Mouse (Mus musculus) kidney, adult 8-10 months (tissue): ENCODE data around the gene Aplp2.

ENCODE experiments used
- DNase-seq, 2 experiments: peaks; one replicate each; pipeline ENCODE4 v3.0.0; 2022

Gene Aplp2

DNA sequence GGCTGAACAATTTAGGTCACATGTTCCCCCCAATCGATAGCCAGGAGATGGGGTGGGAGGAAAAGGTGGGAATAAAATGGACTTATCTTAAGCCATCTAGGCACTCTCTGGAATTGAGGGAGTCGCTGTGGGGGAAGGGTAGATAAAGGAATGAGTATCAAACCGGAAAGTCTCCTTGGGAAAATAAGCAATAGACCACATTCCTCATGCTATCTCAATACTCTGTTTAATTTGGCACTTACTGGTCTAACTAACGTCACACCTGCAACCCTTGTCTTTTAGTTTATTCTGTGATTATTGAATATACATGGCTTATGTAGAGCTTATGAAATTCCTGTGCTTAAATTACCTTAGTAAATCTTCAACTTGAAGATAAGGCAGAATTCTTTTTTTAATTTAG is 11.9 kb upstream of the Aplp2 start:
- no peak for DNase-seq

- DNase-seq, result no peak
These were observed 9.6 kb upstream of the Aplp2 start for GRCm38 (mm10) chr9:31221170-31221569.

GRCm38 (mm10) chr9:31217631-31218380 is 6.2 kb upstream of the Aplp2 start:
- peak in 1 of 2 experiments; percentile 17 for DNase-seq

- peak in 1 of 2 experiments; percentile 14 for DNase-seq
These were observed 939 bp upstream of the Aplp2 start for GRCm38 (mm10) chr9:31212500-31213008.

GRCm38 (mm10) chr9:31210749-31211689 is 596 bp downstream of the Aplp2 start:
- peak; percentile 54 to 56 for DNase-seq

DNA sequence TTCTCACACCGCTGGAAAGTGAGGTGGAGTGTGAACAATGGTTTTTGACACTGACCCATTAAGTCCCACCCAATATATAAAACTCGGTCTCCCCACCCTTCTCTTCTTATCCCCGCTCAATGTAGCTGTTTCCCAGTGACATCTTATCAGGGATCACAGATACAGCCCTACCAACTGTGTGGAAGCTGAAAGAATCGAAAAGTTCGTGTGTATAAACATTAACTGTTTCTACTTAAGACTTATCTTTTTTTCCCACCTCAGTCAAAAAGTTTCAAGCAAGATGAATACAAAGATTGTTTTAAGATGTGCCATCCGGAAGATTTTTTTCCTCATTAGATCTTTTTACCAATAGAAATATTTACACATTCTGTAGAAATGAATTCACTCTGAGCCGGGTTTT is 1.5 kb downstream of the Aplp2 start:
- no peak for DNase-seq

GRCm38 (mm10) chr9:31209502-31209901 is 2.1 kb downstream of the Aplp2 start:
- no peak for DNase-seq

- DNase-seq, result no peak
These were observed 3.9 kb downstream of the Aplp2 start for GRCm38 (mm10) chr9:31207732-31208131.

GRCm38 (mm10) chr9:31204722-31205121 is 6.9 kb downstream of the Aplp2 start:
- DNase-seq, result peak in 1 of 2 experiments; percentile 24

DNA sequence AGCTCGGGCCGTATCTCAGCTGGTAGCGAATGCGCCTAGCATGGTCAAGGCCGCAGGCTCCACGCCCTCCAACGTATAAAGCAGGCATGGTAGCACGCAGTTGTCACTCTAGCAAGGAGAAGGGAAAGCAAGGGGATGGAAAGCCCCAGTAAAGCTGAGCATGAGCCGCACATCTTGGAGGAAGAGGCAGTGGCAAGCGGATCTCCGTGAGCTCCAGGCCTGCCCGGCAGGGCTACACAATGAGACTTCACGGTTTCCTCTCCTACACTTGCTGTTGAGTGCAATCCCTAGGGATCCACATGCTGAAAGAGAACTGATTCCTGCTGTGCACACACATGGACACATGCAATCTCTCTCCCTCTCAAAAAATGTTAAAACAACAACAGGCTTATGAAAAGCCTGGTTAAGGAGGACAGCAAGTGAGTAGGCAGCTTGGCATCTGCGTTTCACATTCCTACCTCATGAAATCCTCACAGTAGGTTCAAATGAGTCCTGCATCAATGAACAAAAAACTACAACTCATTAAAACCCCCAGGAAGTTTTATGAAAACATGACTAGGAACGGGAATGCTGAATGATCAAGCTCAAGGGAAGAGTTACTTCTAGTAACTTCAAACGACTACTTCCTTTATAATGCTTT is 7.9 kb downstream of the Aplp2 start:
- DNase-seq, result no peak

DNA sequence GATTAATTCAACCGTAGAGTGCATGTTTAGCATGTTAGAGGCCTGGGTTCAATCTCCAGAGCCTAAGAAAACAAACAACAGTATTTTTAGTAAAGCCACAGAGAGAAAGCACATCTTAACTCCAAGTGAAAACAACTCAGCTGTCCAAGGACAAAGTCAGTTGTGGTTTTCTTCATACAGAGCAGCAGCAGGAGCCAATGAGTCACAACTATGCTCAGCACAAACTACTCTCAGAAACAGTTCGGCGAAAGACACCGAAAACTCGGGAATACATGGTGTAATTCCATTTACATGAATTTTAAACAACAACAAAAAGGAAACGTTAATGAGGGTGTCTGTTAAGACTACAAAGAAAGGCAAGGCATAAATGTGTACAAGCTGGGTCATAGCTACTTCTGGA is 8.5 kb downstream of the Aplp2 start:
- DNase-seq, result no peak

DNA sequence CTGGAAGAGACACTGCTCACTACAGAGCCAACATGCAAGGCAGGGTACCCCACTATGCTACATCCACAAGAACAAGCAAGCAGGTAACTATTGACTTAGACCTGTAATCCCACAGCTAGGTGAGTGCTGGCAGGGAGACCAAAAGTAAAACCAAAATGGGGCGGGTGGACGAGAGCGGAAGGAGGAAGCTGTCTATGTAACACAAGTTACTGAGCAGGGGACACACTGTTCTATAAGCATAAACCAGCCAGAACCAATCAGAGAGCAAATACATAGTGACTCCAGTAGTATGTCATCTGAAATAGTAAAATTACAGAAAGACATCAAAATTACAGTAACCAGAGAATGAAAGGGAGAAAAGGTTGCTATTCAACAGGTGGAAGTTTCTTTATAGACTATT is 13.0 kb downstream of the Aplp2 start:
- no peak for DNase-seq

- no peak for DNase-seq
These were observed 13.8 kb downstream of the Aplp2 start for GRCm38 (mm10) chr9:31197782-31198181.

DNA sequence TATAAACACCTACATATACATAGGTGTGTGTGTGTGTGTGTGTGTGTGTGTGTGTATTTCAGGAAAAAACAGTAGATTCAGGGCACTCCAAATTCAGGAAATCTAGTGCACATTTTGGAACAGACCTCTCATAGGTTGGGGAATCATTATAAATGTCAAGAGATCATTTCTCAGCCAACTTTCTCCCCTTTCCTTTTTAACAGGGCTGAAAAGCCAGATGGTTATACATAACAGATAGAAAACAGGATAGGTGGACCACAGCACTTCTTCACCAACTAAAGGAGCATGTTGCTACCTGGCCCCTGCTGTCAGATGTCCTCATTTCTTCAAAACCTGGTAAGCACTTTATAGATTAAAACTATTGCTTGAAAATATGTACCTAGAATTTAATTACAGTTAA is 14.9 kb downstream of the Aplp2 start:
- DNase-seq, result no peak

DNA sequence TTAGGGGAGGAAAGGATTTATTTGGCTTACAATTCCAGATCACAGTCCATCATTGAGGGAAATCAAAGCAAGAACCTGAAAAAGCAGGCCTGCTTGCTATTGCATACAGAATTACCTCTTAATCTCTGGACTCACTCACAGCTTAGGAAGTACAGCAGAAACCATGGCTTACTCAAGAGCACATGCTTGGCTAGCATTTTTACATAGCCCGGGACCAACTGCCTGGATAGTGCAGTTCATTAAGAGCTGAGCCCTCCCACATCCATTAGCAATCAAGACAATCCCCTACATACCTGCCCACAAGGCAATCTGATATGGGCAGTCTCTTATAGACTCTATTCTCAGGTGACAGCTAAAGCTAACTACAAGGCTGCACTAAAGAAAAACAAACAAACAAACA is 16.0 kb downstream of the Aplp2 start:
- DNase-seq, result no peak

DNA sequence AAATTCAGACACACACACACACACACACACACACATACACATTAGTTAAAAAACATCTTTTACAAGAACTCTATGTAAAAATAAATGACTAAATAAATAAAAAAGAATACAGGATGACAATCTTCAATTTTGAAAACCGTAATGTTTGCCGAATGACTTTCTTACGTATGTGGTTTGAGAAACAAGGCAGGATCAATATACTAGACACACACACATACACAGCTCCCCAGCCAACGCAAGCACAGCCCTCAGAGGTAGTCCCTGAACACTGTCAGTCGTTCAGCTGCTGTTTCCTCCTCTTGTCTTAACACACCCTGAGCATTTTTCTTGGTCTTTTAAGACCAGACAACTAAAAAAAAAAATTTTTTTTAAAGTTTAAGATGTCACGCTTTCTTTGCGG is 19.2 kb downstream of the Aplp2 start:
- no peak for DNase-seq

GRCm38 (mm10) chr9:31191543-31191942 is 20.1 kb downstream of the Aplp2 start:
- no peak for DNase-seq

GRCm38 (mm10) chr9:31189194-31189593 is 22.4 kb downstream of the Aplp2 start:
- DNase-seq, result no peak

DNA sequence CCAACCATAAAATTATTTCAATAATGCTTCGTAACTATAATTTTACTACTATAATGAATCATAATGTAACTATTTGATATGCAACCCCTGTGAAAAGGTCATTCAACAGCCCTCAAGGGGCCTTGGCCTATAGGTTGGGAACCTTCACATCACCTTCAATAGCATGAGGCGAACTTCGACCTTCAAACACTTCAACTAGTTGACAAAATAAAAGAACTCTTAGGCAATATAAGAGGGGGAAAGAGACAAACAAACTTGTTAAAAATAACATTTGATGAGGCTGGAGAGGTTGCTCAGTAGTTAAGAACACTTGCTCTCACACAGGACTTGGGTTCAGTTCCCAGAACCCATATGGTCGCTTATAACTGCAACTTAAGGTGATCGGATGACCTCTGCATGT is 27.2 kb downstream of the Aplp2 start:
- DNase-seq, result no peak

- DNase-seq, result no peak
These were observed 28.6 kb downstream of the Aplp2 start for GRCm38 (mm10) chr9:31183061-31183460.

DNA sequence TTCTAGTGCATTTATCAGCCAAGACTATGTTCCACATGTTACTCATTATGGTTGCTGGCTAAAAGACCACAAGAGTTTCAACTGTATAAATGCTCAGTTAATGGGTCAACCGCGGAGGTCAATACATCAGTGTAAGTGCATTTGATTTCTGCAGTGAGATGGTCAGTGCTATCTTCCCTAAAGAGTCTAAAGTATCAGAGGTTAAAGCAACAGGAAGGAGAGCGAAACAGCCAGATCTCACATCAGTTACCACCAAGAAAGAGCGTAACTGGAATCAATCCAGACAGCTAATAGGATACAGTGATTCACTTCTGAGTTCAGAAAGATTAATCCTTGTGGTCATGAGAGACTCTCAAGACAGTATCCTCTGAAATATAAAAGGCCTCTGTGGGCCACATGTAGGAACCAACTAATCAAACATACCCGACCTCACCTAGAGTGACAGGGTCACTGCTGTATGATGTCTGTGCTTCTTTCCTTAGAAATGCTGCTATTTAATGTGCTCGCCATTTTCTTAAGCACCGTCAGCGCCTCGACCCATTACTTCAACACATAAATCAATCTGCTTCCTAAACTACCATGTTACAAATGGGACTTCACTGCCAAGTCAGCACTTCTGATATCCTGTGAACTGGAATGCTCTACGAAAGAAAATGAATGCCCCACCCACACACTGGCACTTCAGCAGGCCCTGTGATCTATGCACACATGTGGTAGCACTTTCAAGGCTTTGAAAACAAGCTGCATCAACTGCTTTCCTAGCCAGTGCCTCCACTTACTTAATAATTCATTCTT is 30.1 kb downstream of the Aplp2 start:
- DNase-seq, result no peak

DNA sequence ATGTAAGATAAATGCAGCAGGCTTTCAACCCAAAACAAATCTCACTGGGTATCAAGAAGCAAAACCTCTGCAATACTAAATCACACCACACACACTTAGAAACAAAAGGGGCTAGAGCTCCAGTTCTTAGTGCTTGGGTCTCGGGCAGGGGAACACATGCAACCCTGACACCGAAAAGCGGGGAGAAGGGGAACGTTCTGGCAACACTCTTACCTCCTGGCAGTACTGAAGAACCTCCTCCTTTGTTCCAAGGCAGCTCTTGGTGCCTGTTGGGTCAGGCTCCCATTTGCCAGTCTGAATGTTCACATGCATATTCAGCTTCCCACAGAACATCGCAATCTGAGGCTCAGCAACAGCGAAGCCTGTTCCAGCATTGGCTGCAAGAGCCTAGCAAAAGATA is 33.9 kb downstream of the Aplp2 start:
- no peak for DNase-seq
